Mouse (Mus musculus): Measurements from ENCODE around the gene Mutyh.

GRCm38 (mm10) chr4:116796442-116797110, 10.9 kb upstream of the Mutyh start:
- no peak for TF ChIP-seq CTCF (IDR thresholded peaks at IDR 0.05; ENCODE audit: borderline replicate concordance, insufficient read depth, low read length)
- TF ChIP-seq POLR2A (IDR thresholded peaks at IDR 0.05; ENCODE audit: low read depth, low read length) = no peak
